Mouse (Mus musculus): Measurements from ENCODE around the gene Dock8. TPM values are rescaled to one million over a fixed set of nuclear protein-coding genes. Genes with fewer than 3 reads are reported as not detected.

Gene Dock8
- total and polyA plus RNA-seq, 3 experiments = 16.1 to 30.1 TPM; not detected in 1

DNA sequence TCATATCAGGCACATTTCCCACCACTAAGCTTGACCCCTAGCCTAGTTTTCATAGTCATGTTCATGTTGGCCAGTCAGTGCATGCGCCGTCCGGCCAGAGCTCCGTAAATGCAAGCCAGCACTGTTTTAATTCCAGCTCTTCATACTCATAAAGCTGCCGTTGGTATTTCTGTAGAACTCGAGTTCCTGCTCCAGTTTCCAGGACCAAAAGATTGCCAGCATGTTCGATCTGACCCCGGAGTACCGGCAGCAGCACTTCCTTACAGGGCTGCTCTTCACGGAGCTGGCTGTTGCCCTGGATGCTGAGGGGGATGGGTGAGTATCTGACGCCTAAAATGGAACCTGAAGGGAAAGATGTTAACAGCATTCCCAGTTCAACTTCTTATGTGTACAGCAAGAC, 156.4 kb downstream of the Dock8 start:
- Histone ChIP-seq H3K4me1 (ENCODE audit: control insufficient read depth in 1 of 2, insufficient read depth in 2 of 2, low read length in 2 of 2) (no peaks in the 10 kb centered on the region), H3K27ac (ENCODE audit: control insufficient read depth, low read depth, low read length) (no peak overlapping the region), H3K36me3 (ENCODE audit: control insufficient read depth in 1 of 2, insufficient read depth in 2 of 2, low read length in 2 of 2) (peaks cover 0 to 27% of the 10 kb centered on the region in 2 experiments; a peak in 2 of 4 replicates), H3K4me3 (ENCODE audit: control insufficient read depth in 1 of 2, insufficient read depth in 1 of 2, low read depth in 2 of 2, low read length in 2 of 2) (no peak overlapping the region), H3K9ac (ENCODE audit: control insufficient read depth, low read depth, low read length, poor library complexity, severe bottlenecking) (no peak overlapping the region), H3K79me2 (ENCODE audit: control insufficient read depth, insufficient read depth, low read length, poor library complexity) (no peaks in the 10 kb centered on the region), H3K9me3 (replicated peaks; ENCODE audit: insufficient read depth, low read length) (no peaks in the 10 kb centered on the region), H3K27me3 (ENCODE audit: control insufficient read depth in 1 of 2, insufficient read depth in 2 of 2, low read length in 2 of 2) (no peaks in the 10 kb centered on the region)
- no peak for DNase-seq (ENCODE audit: low read depth, low spot score)
- TF ChIP-seq GABPA (IDR thresholded peaks at IDR 0.05; ENCODE audit: low read depth, low read length) (no peak), HCFC1 (IDR thresholded peaks at IDR 0.05; ENCODE audit: low read depth, low read length) (no peak), KAT2A (conservative IDR thresholded peaks at IDR 0.05; ENCODE audit: low read depth, low read length) (no peak), ZMIZ1 (IDR thresholded peaks at IDR 0.05; ENCODE audit: low read depth, low read length) (no peak), USF1 (IDR thresholded peaks at IDR 0.05; ENCODE audit: low read depth, low read length) (no peak), TCF12 (IDR thresholded peaks at IDR 0.05; ENCODE audit: low read depth, low read length) (no peak), MAX (IDR thresholded peaks at IDR 0.05; ENCODE audit: low read length) (no peak), MAZ (IDR thresholded peaks at IDR 0.05; ENCODE audit: low read depth, low read length) (no peak), ELF1 (IDR thresholded peaks at IDR 0.05; ENCODE audit: low read depth, low read length) (no peak), ZC3H11A (IDR thresholded peaks at IDR 0.05; ENCODE audit: low read depth, low read length) (no peak), CHD2 (IDR thresholded peaks at IDR 0.05; ENCODE audit: low read length) (no peak), POLR2AphosphoS5 (IDR thresholded peaks at IDR 0.05; ENCODE audit: borderline replicate concordance, low read depth, low read length) (no peak), EP300 (IDR thresholded peaks at IDR 0.05; ENCODE audit: low read depth in 1 of 2, low read length in 2 of 2) (no peak), MXI1 (IDR thresholded peaks at IDR 0.05; ENCODE audit: low read depth, low read length) (no peak), USF2 (IDR thresholded peaks at IDR 0.05; ENCODE audit: borderline replicate concordance in 1 of 2, insufficient read depth in 1 of 2, low read depth in 1 of 2, low read length in 2 of 2) (no peak), MEF2A (IDR thresholded peaks at IDR 0.05; ENCODE audit: extremely low read depth, insufficient replicate concordance, low read depth, low read length, poor library complexity, severe bottlenecking) (no peak), UBTF (IDR thresholded peaks at IDR 0.05; ENCODE audit: borderline replicate concordance, insufficient read depth, low read depth, low read length) (no peak), CTCF (IDR thresholded peaks at IDR 0.05 in 2 of 3, conservative IDR thresholded peaks at IDR 0.05 in 1 of 3; ENCODE audit: control insufficient read depth in 1 of 3, insufficient read depth in 1 of 3, low read depth in 2 of 3, low read length in 3 of 3, poor library complexity in 1 of 3, severe bottlenecking in 1 of 3) (no peak), NRF1 (IDR thresholded peaks at IDR 0.05; ENCODE audit: insufficient read depth, low read depth, low read length, poor library complexity, severe bottlenecking) (no peak), ETS1 (IDR thresholded peaks at IDR 0.05; ENCODE audit: low read depth, low read length) (no peak)

Measured in MEL (cell line).